Mouse (Mus musculus): ENCODE measurements at regions not wholly inside any gene's neighbourhood (a gene's known extent, or its start where the extent isn't known, plus 50 kb on each side); places are given as distances from the start of the nearest gene placed in this dataset.
"Not testable (repeated sequence)": the region's sequence is repeated elsewhere in the genome, so short reads cannot be mapped to it uniquely, and the experiment has no call there.

DNA sequence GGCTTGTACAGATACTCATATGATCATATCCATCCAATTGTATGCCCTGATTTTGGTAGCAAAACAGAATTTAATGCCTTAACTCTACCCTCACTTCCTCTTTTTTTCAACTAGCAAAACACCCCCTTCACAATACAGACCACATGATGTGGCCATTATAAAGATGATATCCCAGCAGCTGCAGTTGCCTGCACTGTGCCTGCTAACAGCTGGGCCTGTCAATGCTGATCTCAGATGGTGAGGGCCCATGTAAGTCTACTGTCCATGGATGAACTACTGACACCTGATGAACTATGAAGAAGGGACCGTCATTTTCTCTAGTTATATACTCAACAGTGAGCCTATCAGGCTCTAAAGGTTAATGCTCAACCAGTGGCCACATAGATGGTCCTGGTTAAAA is 191.8 kb upstream of the Fmr1 start:
- no peak for DNase-seq (ENCODE audit: low read depth, low spot score)

DNA sequence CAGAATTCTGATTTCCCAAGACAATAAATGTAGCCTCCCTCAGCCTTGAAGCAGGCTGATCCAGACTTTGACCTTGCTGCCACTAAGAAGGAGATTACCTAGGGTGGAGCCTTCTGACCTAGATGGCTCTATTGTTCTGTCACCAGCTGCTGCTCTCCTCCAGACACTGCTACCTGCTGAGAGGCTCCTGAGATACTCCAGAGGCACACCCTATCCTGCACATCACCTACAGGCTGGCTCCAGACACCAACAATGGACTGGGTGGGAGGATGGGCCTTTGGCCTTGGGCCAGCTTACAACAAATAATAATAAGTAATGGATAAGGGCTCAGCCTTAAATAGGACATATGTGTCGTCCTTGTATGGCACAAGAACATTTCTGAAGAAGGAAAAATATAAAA is 186.3 kb upstream of the Fmr1 start:
- DNase-seq (ENCODE audit: low read depth, low spot score) = not testable (repeated sequence)

DNA sequence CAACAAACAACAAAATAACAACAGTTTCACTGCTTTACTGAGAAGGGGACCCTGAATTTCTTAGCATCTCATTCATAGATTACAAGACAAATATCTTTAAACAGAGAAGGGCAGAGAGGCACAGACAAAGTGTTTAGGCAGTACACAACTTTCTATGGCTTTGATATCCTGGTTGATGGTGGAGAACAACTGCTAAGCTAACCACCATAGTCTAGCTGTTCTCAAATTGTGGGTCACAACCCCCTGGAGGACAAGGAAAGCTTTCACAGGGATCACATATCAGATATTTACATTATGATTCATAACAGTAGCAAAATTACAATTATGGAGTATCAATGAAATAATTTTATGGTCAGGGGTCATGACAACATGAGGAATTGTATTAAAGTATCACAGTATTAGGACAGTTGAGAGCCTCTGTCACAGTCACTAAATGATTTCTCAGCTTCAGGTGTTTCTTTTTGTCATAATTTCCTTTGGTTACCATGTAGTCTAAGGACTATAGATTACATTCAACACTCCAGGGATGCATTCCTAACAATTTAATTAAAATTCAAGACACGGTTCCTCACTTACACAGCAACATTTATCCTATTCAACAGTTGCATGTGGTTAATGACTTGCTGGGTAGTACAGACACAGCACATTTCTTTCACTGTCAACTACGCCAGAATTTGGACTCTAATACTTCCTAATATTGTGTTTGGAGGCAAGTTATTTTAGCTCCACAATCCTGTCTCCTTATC is 183.8 kb upstream of the Fmr1 start:
- no peak for DNase-seq (ENCODE audit: low read depth, low spot score)

DNA sequence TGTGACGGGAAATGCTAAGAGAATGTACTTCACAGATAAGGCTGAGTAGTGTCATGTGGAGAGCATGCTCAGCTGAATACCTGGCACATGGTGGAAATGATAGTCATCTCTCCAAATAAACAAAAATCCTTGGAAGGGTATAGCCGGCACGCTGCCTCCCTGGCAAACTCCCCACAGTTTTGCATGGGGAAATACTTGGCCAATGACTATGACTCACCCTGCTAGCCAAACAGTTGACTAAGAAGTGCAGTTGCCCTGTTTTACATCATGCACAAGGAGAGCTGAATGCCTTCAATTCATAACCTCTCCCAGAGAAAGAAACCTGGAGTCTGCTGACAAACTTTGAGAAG is 183.2 kb upstream of the Fmr1 start:
- DNase-seq (ENCODE audit: low read depth, low spot score) = no peak

GRCm38 (mm10) chrX:68495751-68496150 is 182.6 kb upstream of the Fmr1 start:
- DNase-seq (ENCODE audit: low read depth, low spot score) = no peak

DNA sequence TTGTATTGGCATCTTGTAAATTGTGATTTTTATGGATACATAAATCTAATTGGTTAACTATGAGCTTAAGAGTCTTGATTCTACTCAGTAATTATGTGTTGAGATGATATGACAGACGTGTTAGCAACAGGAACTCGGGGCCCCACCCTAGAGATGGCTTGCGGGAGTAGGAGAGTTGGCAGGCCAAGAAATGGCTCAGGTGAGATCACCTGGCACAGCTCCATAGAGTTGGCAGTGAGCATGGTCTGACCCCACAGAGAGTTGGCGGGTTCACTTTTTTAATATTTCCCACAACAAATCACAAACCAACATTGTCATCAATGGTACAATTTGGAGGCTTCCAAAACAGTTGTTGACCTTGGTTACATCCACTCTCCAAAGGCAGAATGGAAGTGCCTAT is 180.5 kb upstream of the Fmr1 start:
- no peak for DNase-seq (ENCODE audit: low read depth, low spot score)

DNA sequence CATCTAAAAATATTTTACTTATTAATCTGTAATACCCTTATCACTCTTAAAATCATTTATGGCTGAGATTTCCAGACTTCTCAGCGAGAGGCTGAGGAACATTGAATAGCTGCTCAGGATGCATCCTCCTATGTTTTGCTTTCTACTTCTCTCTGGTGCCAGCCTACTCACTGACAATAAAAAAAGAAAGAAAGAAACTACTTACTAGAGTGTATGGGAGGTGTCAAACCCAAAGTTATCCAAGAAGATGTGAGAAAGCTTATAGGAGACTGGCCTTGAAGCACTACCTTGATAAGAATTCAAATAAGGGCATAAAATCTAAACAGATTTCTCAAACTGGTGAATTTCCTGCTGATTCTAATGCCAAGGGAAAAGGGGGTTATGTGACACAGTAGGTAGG is 175.4 kb upstream of the Fmr1 start:
- DNase-seq (ENCODE audit: low read depth, low spot score) = no peak

GRCm38 (mm10) chrX:68507664-68508063 is 170.7 kb upstream of the Fmr1 start:
- DNase-seq (ENCODE audit: low read depth, low spot score) = no peak

- DNase-seq (ENCODE audit: low read depth, low spot score) = no peak
Observed at GRCm38 (mm10) chrX:68512213-68512766, 166.1 kb upstream of the Fmr1 start.

- peak; percentile 49 for DNase-seq (ENCODE audit: low read depth, low spot score)
Observed at GRCm38 (mm10) chrX:68546561-68546960, 131.8 kb upstream of the Fmr1 start.

- no peak for DNase-seq (ENCODE audit: low read depth, low spot score)
Observed at GRCm38 (mm10) chrX:68554031-68554430, 124.3 kb upstream of the Fmr1 start.

- peak; percentile 60 for DNase-seq (ENCODE audit: low read depth, low spot score)
Observed at GRCm38 (mm10) chrX:68557717-68558116, 120.6 kb upstream of the Fmr1 start.

- DNase-seq (ENCODE audit: low read depth, low spot score) = peak; percentile 13
Observed at GRCm38 (mm10) chrX:68585246-68585645, 93.1 kb upstream of the Fmr1 start.

DNA sequence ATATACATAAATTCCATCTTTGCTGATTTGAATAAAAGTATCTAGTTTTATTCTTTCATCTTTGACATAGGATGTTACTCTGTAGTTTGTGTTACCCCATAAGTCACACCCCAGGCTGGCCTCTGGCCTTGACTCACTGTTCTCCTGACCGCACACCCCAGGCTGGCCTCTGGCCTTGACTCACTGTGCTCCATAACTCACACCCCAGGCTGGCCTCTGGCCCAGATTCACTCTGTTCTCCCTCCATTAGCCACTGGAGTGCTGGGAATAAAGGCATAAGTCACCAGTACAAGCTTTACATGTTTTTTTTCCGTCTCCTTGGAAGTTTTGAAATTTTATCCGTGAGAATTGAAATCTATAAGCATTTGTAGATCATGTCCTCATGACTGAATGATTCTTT is 56.2 kb upstream of the Fmr1 start:
- DNase-seq (ENCODE audit: low read depth, low spot score) = no peak

All from telencephalon, adult 2 months (tissue).